In genomic region chr12:16897225-16897624, GRCm38 (mm10) we compare ENCODE assay signal across 10 mouse cellular contexts. TPM values are rescaled to one million over a fixed set of nuclear protein-coding genes. Genes with fewer than 3 reads are reported as not detected.
DNase-seq lines count a peak whose midpoint lies in the region; ATAC-seq and TF ChIP-seq lines count a peak whose summit lies in the region.
"Had no signal": no experiment of that assay in that cellular context is flagged by ENCODE, and none has a peak within 500 bp of the region (broad histone marks: within the 10 kb centered on the region; RNA-seq: fewer than 3 reads in every experiment).

No protein-coding gene starts in this region.

- H3K27ac ChIP-seq in lung, embryonic 16.5 days (ENCODE audit: low read length): no peak overlapping the region
- H3K27ac ChIP-seq in intestine, postnatal 0 days (ENCODE audit: low read depth, low read length): no peak overlapping the region
- no peak overlapping the region for H3K27ac ChIP-seq in stomach, embryonic 15.5 days

- DNase-seq in lung, postnatal 25 days (ENCODE audit: low spot score): no peak
- no peak for DNase-seq in kidney, postnatal 36 days
- DNase-seq in yolk sac, embryonic 10.5 days (ENCODE audit: low spot score): no peak
- DNase-seq: left cerebral cortex, postnatal 4 days; right cerebral cortex, adult 18-20 months had no signal

- H3K27me3 ChIP-seq in erythroblast, embryonic 14.5 days (ENCODE audit: control insufficient read depth): no peaks in the 10 kb centered on the region
- H3K27me3 ChIP-seq in lung, embryonic 16.5 days (ENCODE audit: control insufficient read depth, insufficient read depth, low read depth, low read length): no peaks in the 10 kb centered on the region
- H3K27me3 ChIP-seq in intestine, postnatal 0 days (replicated peaks; ENCODE audit: control insufficient read depth, insufficient read depth, low read length): no peaks in the 10 kb centered on the region
- no peaks in the 10 kb centered on the region for H3K27me3 ChIP-seq in stomach, embryonic 15.5 days (replicated peaks)

- H3K9me3 ChIP-seq in erythroblast, embryonic 14.5 days (ENCODE audit: control insufficient read depth, low read length): no peaks in the 10 kb centered on the region
- no peaks in the 10 kb centered on the region for H3K9me3 ChIP-seq in lung, embryonic 16.5 days (ENCODE audit: control insufficient read depth, low read length)
- no peaks in the 10 kb centered on the region for H3K9me3 ChIP-seq in intestine, postnatal 0 days (ENCODE audit: control insufficient read depth)
- H3K9me3 ChIP-seq in stomach, embryonic 15.5 days: no peaks in the 10 kb centered on the region

- H3K36me3 ChIP-seq in erythroblast, embryonic 14.5 days (ENCODE audit: control insufficient read depth): no peaks in the 10 kb centered on the region; the same call in 1 of the 2 replicates
- H3K36me3 ChIP-seq in lung, embryonic 16.5 days (ENCODE audit: control insufficient read depth, insufficient read depth, low read length): no peaks in the 10 kb centered on the region
- no peaks in the 10 kb centered on the region for H3K36me3 ChIP-seq in intestine, postnatal 0 days (ENCODE audit: control insufficient read depth, insufficient read depth)
- no peaks in the 10 kb centered on the region for H3K36me3 ChIP-seq in stomach, embryonic 15.5 days

- WGBS in lung, embryonic 16.5 days: 45% methylated on average over 2 of the region's 2 CpGs
- WGBS in intestine, postnatal 0 days: 61% methylated on average over 2 of the region's 2 CpGs
- 52% methylated on average over 2 of the region's 2 CpGs for WGBS in stomach, embryonic 15.5 days

- no peak for TF ChIP-seq CTCF in intestine, postnatal 0 days (IDR thresholded peaks at IDR 0.05; ENCODE audit: low read depth)

- H3K4me3 ChIP-seq in erythroblast, embryonic 14.5 days (replicated peaks): peak overlapping the region; percentile 85
- H3K4me3 ChIP-seq in lung, embryonic 16.5 days (ENCODE audit: low read length): no peak overlapping the region
- H3K4me3 ChIP-seq in intestine, postnatal 0 days (ENCODE audit: low read depth, low read length): no peak overlapping the region
- no peak overlapping the region for H3K4me3 ChIP-seq in stomach, embryonic 15.5 days (replicated peaks)

- peak overlapping the region; percentile 40; the same call in 1 of the 2 replicates for H3K4me2 ChIP-seq in lung, embryonic 16.5 days (ENCODE audit: low read depth, low read length)
- H3K4me2 ChIP-seq in intestine, postnatal 0 days (replicated peaks; ENCODE audit: low read depth): peak overlapping the region; percentile 81; the same call in 1 of the 2 replicates
- H3K4me2 ChIP-seq in stomach, embryonic 15.5 days: peak overlapping the region; percentile 57

- no peak overlapping the region for H3K9ac ChIP-seq in lung, embryonic 16.5 days (ENCODE audit: low read length)
- H3K9ac ChIP-seq in intestine, postnatal 0 days (ENCODE audit: low read depth, low read length): no peak overlapping the region
- H3K9ac ChIP-seq in stomach, embryonic 15.5 days: no peak overlapping the region

- no peak for ATAC-seq in erythroblast, adult 5-6 weeks (replicated peaks; ENCODE audit: low FRiP score, poor library complexity, severe bottlenecking)
- ATAC-seq in lung, embryonic 16.5 days (ENCODE audit: low read depth): no peak
- no peak for ATAC-seq in intestine, postnatal 0 days
- ATAC-seq in stomach, embryonic 15.5 days (ENCODE audit: insufficient read depth, low FRiP score, low read depth): no peak

- peaks cover 66% of the 10 kb centered on the region for H3K4me1 ChIP-seq in erythroblast, embryonic 14.5 days (ENCODE audit: control insufficient read depth)
- peaks cover 30% of the 10 kb centered on the region for H3K4me1 ChIP-seq in lung, embryonic 16.5 days (replicated peaks; ENCODE audit: control insufficient read depth, insufficient read depth, low read length)
- H3K4me1 ChIP-seq in intestine, postnatal 0 days (replicated peaks; ENCODE audit: control insufficient read depth, insufficient read depth, low read length): 0 out of 2 replicates have a peak, but pooled peaks cover 4% of the 10 kb centered on the region
- H3K4me1 ChIP-seq in stomach, embryonic 15.5 days: peaks cover 18% of the 10 kb centered on the region; the same call in 1 of the 2 replicates

RNA-seq across cellular contexts. Expression of gene Rock2, which starts 2.5 kb away (rescaled TPM):
- polyA plus RNA-seq in erythroblast, embryonic 14.5 days (2012): 0.10 and 0.12 TPM in 2 replicates
- 15.5 and 21.9 TPM in 2 replicates for total RNA-seq in erythroblast, adult 5-6 weeks (2015; ENCODE audit: low replicate concordance)
- total RNA-seq in erythroblast, adult 5-6 weeks (2017; ENCODE audit: low replicate concordance): 21.3 and 24.2 TPM in 2 replicates
- 15.3 and 15.7 TPM in 2 replicates for polyA plus RNA-seq in lung, embryonic 16.5 days (2015; fragmentation: Nextera tagmentation; extraction: Ambion mirVana)
- 13.3 and 16.9 TPM in 2 replicates for polyA plus RNA-seq in intestine, postnatal 0 days (2015; fragmentation: Nextera tagmentation; extraction: Ambion mirVana)
- 20.5 and 21.7 TPM in 2 replicates for polyA plus RNA-seq in stomach, embryonic 15.5 days (2015; fragmentation: Nextera tagmentation; extraction: Ambion mirVana)

Comparison
In these comparisons a context has a peak if more than half of its experiments do, and no peak if none do; other contexts are left out.
1. RNA of gene Rock2, which starts 2.5 kb away (polyA plus RNA-seq): 20.5 to 21.7 TPM in stomach, embryonic 15.5 days, 15.3 to 15.7 TPM in lung, embryonic 16.5 days and 13.3 to 16.9 TPM in intestine, postnatal 0 days; 0.10 to 0.12 TPM in erythroblast, embryonic 14.5 days; every median in the first group is over 10 times any median in the second.
2. Peak in every context shown above with its lines, with median percentiles within 50 percentile points of each other: H3K4me2 ChIP-seq.